Mouse (Mus musculus) heart, adult 2 months (tissue): ENCODE measurements at regions not wholly inside any gene's neighbourhood (a gene's known extent, or its start where the extent isn't known, plus 50 kb on each side); places are given as distances from the start of the nearest gene placed in this dataset.

ENCODE experiments used
- DNase-seq, 2 experiments: peaks; one replicate each; pipeline ENCODE4 v3.0.0; 2021
- H3K27ac ChIP-seq: fragments of 200-600 bp; 2 replicates; pipeline ENCODE4 v1.8.1; 2022
- H3K27me3 ChIP-seq: fragments of 200-500 bp; 2 replicates; pipeline ENCODE4 v1.6.1; 2012; ENCODE audit warnings: mild to moderate bottlenecking, low read length, inconsistent platforms, mixed read lengths; ENCODE audit not compliant: control insufficient read depth, insufficient read depth
- H3K36me3 ChIP-seq: fragments of 200-500 bp; 2 replicates; pipeline ENCODE4 v1.6.1; 2012; ENCODE audit warnings: low read length, inconsistent platforms; ENCODE audit not compliant: control insufficient read depth, insufficient read depth
- H3K4me1 ChIP-seq: fragments of 200-500 bp; 2 replicates; pipeline ENCODE4 v1.6.1; 2011; ENCODE audit warnings: low read length; ENCODE audit not compliant: control insufficient read depth, insufficient read depth
- H3K4me3 ChIP-seq: fragments of 200-600 bp; 2 replicates; pipeline ENCODE4 v1.8.1; 2022
- H3K79me2 ChIP-seq: fragments of 200-500 bp; replicated peaks from 2 replicates; pipeline ENCODE4 v1.6.1; 2012; ENCODE audit warnings: mild to moderate bottlenecking, inconsistent platforms, low read length, moderate library complexity, mixed read lengths; ENCODE audit not compliant: control insufficient read depth, insufficient read depth
- H3K9ac ChIP-seq: fragments of 200-500 bp; 2 replicates; pipeline ENCODE4 v1.6.1; 2012; ENCODE audit warnings: low read depth, mild to moderate bottlenecking, control low read depth, inconsistent platforms, low read length, mixed read lengths
- CTCF ChIP-seq: fragments of 200-600 bp; IDR thresholded peaks from 2 replicates; pipeline ENCODE4 v1.8.1; 2022; ENCODE audit warnings: antibody characterized with exemption, mild to moderate bottlenecking, moderate library complexity
- EP300 ChIP-seq: fragments of 200-500 bp; IDR thresholded peaks from 2 replicates; pipeline ENCODE4 v1.6.1; 2011; ENCODE audit warnings: low read depth, low read length, control low read depth; ENCODE audit not compliant: insufficient read depth
- POLR2A ChIP-seq: fragments of 200-500 bp; IDR thresholded peaks from 2 replicates; pipeline ENCODE4 v1.6.1; 2011; ENCODE audit warnings: mild to moderate bottlenecking, low read depth, low read length, control low read depth; ENCODE audit not compliant: insufficient read depth
- WGBS: fragments of 180-500 bp; shearing (Covaris S2); methylation state at CpG from one replicate; pipeline ENCODE4 v1.1.7; 2018; 5-methylcytosine and 5-hydroxymethylcytosine counted together
- intact Hi-C: fragments of 180-260 bp; cut with DNase I; formaldehyde crosslinking; loops from one replicate; pipeline ENCODE4 v1.15.1; 2025

DNA sequence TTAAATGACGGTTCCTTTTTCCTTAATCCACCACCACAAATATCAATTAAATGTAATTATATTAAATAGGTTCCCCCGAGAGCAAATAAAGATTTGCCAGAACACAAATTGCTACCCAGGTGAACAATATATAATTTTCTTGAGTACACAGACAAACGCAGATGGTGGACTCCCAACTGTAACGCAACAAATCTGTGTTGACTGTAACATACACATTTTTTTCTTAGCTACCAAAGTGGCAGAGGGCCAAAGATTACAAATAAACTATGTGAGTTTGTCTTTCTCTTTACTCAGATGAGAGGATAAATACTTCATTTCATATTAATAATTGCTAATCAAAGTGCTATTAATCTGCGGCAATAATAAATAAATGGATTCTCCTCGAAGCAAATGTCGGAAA lies 228.4 kb upstream of the Sfrp2 start:
- Histone ChIP-seq H3K79me2 (no peaks in the 10 kb centered on the region), H3K36me3 (no peaks in the 10 kb centered on the region), H3K4me1 (no peaks in the 10 kb centered on the region), H3K27me3 (no peaks in the 10 kb centered on the region), H3K4me3 (no peak overlapping the region), H3K27ac (no peak overlapping the region), H3K9ac (no peak overlapping the region)
- intact Hi-C loops: no loop called here
- TF ChIP-seq CTCF (no peak), POLR2A (no peak), EP300 (no peak)
- 80% methylated on average over 7 of the region's 7 CpGs for WGBS
- DNase-seq: no peak

GRCm38 (mm10) chr3:83538898-83539297 lies 227.2 kb upstream of the Sfrp2 start:
- Histone ChIP-seq H3K79me2 (no peaks in the 10 kb centered on the region), H3K4me1 (no peaks in the 10 kb centered on the region), H3K4me3 (no peak overlapping the region), H3K36me3 (no peaks in the 10 kb centered on the region), H3K27ac (no peak overlapping the region), H3K27me3 (no peaks in the 10 kb centered on the region), H3K9ac (no peak overlapping the region)
- no peak for TF ChIP-seq CTCF
- no peak for TF ChIP-seq EP300
- intact Hi-C loops: no loop called here
- WGBS: 73% methylated on average over 2 of the region's 2 CpGs
- DNase-seq: no peak

DNA sequence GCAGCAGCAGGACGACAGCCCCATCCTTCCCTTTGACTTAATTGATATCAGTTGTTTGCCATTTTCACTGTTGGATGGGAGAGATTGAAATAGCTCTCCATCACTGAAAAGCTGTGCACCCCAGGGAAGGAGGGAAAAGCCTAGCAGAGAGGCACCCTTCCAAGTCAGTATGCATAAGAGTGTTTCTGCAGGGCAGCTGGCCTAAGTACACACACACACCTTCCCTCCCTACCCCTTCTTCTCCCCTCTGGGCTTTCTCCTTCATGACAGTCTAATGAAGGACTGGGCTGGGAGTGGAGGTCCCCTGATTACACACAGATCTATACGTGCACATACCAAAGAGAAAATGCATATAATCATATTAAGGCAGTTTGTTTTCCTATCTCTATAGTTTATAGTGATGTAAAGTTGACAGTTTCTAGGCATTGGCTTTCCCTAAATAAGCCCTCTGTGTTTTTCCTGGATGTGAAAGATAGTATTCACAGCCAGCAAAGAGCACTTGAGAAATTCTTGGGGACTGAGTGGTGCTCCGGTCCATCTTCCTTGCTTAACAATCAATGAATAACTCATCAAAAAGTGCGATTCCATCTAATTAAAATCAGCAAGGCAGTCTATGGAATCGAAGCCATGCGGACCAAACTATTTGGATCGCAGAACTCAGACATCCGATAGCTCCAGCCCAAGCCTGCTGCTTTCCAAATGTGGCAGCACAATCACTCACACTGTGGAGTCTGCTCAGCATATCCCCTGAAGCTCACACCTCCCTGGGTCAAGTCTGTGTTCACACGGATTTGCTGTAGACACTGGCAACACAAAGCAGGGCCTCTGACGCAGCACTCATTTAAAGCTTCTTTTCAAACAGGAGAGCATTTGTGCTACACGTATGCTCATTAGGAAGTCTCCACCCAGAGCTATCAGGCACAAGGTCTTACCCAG lies 224.9 kb upstream of the Sfrp2 start:
- Histone ChIP-seq H3K4me1 (no peaks in the 10 kb centered on the region), H3K9ac (no peak overlapping the region), H3K4me3 (no peak overlapping the region), H3K79me2 (no peaks in the 10 kb centered on the region), H3K36me3 (no peaks in the 10 kb centered on the region), H3K27ac (no peak overlapping the region), H3K27me3 (no peaks in the 10 kb centered on the region)
- 65% methylated on average over 11 of the region's 11 CpGs for WGBS
- TF ChIP-seq POLR2A (no peak), EP300 (no peak), CTCF (no peak)
- no peak for DNase-seq
- intact Hi-C loops: no loop called here

GRCm38 (mm10) chr3:83552516-83553139 lies 213.5 kb upstream of the Sfrp2 start:
- H3K4me3 ChIP-seq: no peak overlapping the region
- no peaks in the 10 kb centered on the region for H3K36me3 ChIP-seq
- H3K9ac ChIP-seq: no peak overlapping the region
- DNase-seq: no peak
- no peaks in the 10 kb centered on the region for H3K4me1 ChIP-seq
- TF ChIP-seq CTCF (no peak), EP300 (no peak), POLR2A (no peak)
- 83% methylated on average over 9 of the region's 9 CpGs for WGBS
- intact Hi-C loops: no loop called here
- no peaks in the 10 kb centered on the region for H3K79me2 ChIP-seq
- no peak overlapping the region for H3K27ac ChIP-seq
- H3K27me3 ChIP-seq: no peaks in the 10 kb centered on the region

DNA sequence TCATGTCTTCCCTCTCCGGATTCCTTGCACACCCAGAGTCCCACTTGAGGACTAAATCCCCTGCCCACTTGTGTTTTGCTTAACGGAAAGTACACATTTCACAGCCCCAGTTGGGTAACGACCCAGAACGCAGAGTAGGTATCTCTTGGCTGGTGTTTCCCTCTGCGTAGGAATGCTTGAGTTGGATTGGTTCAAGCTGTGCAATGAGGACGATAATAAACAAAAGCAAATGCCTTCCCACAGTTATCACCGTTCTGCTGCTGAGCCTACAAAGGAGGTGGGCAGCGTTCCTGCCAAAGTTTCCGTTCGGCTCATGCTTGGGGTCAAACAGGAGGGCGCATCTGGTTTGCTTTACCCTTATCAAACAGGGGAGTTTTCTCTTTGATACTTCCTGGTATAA lies 212.3 kb upstream of the Sfrp2 start:
- no peak for DNase-seq
- intact Hi-C loops: no loop called here
- Histone ChIP-seq H3K27ac (no peak overlapping the region), H3K79me2 (no peaks in the 10 kb centered on the region), H3K4me1 (no peaks in the 10 kb centered on the region), H3K4me3 (no peak overlapping the region), H3K27me3 (no peaks in the 10 kb centered on the region), H3K9ac (no peak overlapping the region), H3K36me3 (no peaks in the 10 kb centered on the region)
- TF ChIP-seq EP300 (no peak), CTCF (no peak), POLR2A (no peak)
- WGBS: 19% methylated on average over 11 of the region's 11 CpGs

DNA sequence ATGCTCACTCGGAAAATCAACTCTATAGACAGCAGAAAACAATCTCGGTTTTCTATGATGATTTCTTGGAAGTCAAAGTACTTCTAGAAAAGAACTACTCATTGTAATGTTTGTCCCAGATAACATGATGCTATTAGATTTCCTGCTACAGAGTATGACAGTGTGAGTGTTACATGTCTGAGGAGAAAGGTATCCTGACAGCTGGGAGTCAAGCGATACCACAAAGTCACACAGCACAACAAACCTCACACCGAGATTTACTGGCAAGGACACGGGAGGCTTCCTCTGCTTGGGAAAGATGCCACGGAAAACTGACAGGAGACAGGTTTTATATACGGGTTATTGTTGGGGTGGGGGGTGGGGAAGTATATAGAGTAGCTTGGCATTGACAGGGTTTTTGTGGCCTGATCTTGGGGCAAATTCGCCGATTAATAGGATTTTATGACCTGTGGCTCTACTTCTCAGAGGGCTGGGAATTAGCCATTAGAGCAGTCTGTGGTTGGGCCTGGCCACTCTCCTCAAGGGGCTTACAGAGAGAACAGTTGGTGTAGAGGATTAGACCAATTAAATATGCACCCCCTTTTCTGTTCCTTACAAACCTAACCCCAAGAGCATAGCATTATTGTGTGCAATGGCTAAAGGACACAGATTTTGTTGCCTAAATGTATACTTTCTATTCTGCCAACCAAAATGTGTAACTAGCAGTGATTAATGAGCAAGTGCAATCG lies 209.2 kb upstream of the Sfrp2 start:
- 75% methylated on average over 10 of the region's 10 CpGs for WGBS
- Histone ChIP-seq H3K9ac (no peak overlapping the region), H3K27ac (no peak overlapping the region), H3K4me1 (no peaks in the 10 kb centered on the region), H3K36me3 (no peaks in the 10 kb centered on the region), H3K79me2 (no peaks in the 10 kb centered on the region), H3K4me3 (no peak overlapping the region), H3K27me3 (no peaks in the 10 kb centered on the region)
- TF ChIP-seq POLR2A: no peak
- intact Hi-C loops: no loop called here
- DNase-seq: no peak
